13 mouse cellular contexts compared by ENCODE assay signal in the genomic region with DNA sequence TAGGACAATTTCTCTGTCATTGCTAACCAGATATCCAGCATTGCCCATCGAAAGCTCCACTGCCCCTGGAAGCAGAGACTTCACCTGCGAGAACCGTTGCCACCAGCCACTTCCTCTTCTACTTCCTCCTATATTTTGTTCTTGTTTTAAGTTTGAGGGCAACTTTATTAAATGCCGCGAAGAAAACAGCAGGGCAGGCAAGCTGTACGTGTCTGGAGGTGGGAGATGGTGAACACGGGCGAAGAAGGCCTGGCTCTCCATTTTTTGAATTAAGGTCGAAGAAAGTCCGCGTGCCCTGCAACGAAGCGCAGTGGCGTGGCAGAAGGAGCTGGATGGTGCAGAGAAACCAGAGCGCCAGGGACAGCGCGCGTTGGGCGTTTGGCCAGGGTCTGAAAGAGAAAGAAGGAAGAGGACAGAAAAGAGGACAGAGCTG. TPM values are rescaled to one million over a fixed set of nuclear protein-coding genes. Genes with fewer than 3 reads are reported as not detected.
DNase-seq lines count a peak whose midpoint lies in the region; ATAC-seq and TF ChIP-seq lines count a peak whose summit lies in the region.
"Had no signal": no experiment of that assay in that cellular context is flagged by ENCODE, and none has a peak within 500 bp of the region (broad histone marks: within the 10 kb centered on the region; RNA-seq: fewer than 3 reads in every experiment).

No protein-coding gene starts in this region.

- H3K4me3 ChIP-seq in hindbrain, embryonic 10.5 days: no peak overlapping the region
- H3K4me3 ChIP-seq in hindbrain, embryonic 11.5 days (ENCODE audit: low read depth, low read length): no peak overlapping the region
- peak overlapping the region; percentile 63; the same call in 1 of the 2 replicates for H3K4me3 ChIP-seq in G1E (ENCODE audit: low read depth, low read length)
- no peak overlapping the region for H3K4me3 ChIP-seq in limb, embryonic 10.5 days
- H3K4me3 ChIP-seq: embryonic facial prominence, embryonic 12.5 days; stomach, embryonic 15.5 days had no signal

- no peaks in the 10 kb centered on the region for H3K9me3 ChIP-seq in hindbrain, embryonic 10.5 days
- H3K9me3 ChIP-seq in hindbrain, embryonic 11.5 days (ENCODE audit: control insufficient read depth, low read length): no peaks in the 10 kb centered on the region
- H3K9me3 ChIP-seq in G1E (replicated peaks): no peaks in the 10 kb centered on the region
- no peaks in the 10 kb centered on the region for H3K9me3 ChIP-seq in limb, embryonic 10.5 days (replicated peaks)
- H3K9me3 ChIP-seq: embryonic facial prominence, embryonic 12.5 days; stomach, embryonic 15.5 days had no signal

- peaks cover 26% of the 10 kb centered on the region for H3K4me1 ChIP-seq in hindbrain, embryonic 10.5 days (replicated peaks)
- H3K4me1 ChIP-seq in hindbrain, embryonic 11.5 days (replicated peaks; ENCODE audit: control insufficient read depth, insufficient read depth, low read length): peaks cover 6% of the 10 kb centered on the region
- H3K4me1 ChIP-seq in G1E (ENCODE audit: insufficient read depth, low read depth, low read length): peaks cover 64% of the 10 kb centered on the region
- H3K4me1 ChIP-seq in limb, embryonic 10.5 days: peaks cover 8% of the 10 kb centered on the region; the same call in 1 of the 2 replicates

- no peaks in the 10 kb centered on the region for H3K27me3 ChIP-seq in hindbrain, embryonic 10.5 days (ENCODE audit: insufficient read depth, poor library complexity, severe bottlenecking)
- no peaks in the 10 kb centered on the region for H3K27me3 ChIP-seq in hindbrain, embryonic 11.5 days (ENCODE audit: control insufficient read depth, insufficient read depth, low read length)
- no peaks in the 10 kb centered on the region for H3K27me3 ChIP-seq in G1E (ENCODE audit: insufficient read depth, low read length)
- no peaks in the 10 kb centered on the region for H3K27me3 ChIP-seq in limb, embryonic 10.5 days (ENCODE audit: low read depth, poor library complexity, severe bottlenecking)
- H3K27me3 ChIP-seq: embryonic facial prominence, embryonic 12.5 days; stomach, embryonic 15.5 days had no signal

- no peak for DNase-seq in hindbrain, embryonic 10.5 days (ENCODE audit: low spot score)
- no peak for DNase-seq in hindbrain, embryonic 11.5 days (ENCODE audit: low spot score)
- no peak for DNase-seq in G1E (ENCODE audit: low spot score)
- DNase-seq in spleen, postnatal 10 days (ENCODE audit: low spot score in 2 of 2): peak; percentile 47 to 55
- DNase-seq in limb, embryonic 10.5 days (ENCODE audit: low spot score): no peak
- DNase-seq in layer of hippocampus, adult 11-12 months (ENCODE audit: low spot score): no peak
- no peak for DNase-seq in kidney, postnatal 36 days
- DNase-seq: gastrocnemius, postnatal 25 days had no signal

- no peak overlapping the region for H3K4me2 ChIP-seq in hindbrain, embryonic 11.5 days (replicated peaks; ENCODE audit: low read depth, low read length)
- H3K4me2 ChIP-seq: embryonic facial prominence, embryonic 12.5 days; midbrain, embryonic 11.5 days; stomach, embryonic 15.5 days had no signal

- WGBS in hindbrain, embryonic 10.5 days: 89% methylated on average over 19 of the region's 19 CpGs
- WGBS in hindbrain, embryonic 11.5 days: 88% methylated on average over 19 of the region's 19 CpGs
- 91% methylated on average over 19 of the region's 19 CpGs for WGBS in limb, embryonic 10.5 days

- H3K9ac ChIP-seq in hindbrain, embryonic 11.5 days (ENCODE audit: low read depth, low read length): no peak overlapping the region
- H3K9ac ChIP-seq: embryonic facial prominence, embryonic 12.5 days; stomach, embryonic 15.5 days had no signal

- no peaks in the 10 kb centered on the region for H3K36me3 ChIP-seq in hindbrain, embryonic 10.5 days
- no peaks in the 10 kb centered on the region for H3K36me3 ChIP-seq in hindbrain, embryonic 11.5 days (ENCODE audit: control insufficient read depth, insufficient read depth, low read length)
- no peaks in the 10 kb centered on the region for H3K36me3 ChIP-seq in G1E (replicated peaks)
- H3K36me3 ChIP-seq in limb, embryonic 10.5 days: no peaks in the 10 kb centered on the region
- H3K36me3 ChIP-seq: embryonic facial prominence, embryonic 12.5 days; stomach, embryonic 15.5 days had no signal

- peak overlapping the region; percentile 60; the same call in 1 of the 2 replicates for H3K27ac ChIP-seq in hindbrain, embryonic 10.5 days
- H3K27ac ChIP-seq in hindbrain, embryonic 11.5 days (ENCODE audit: low read depth, low read length): no peak overlapping the region
- no peak overlapping the region for H3K27ac ChIP-seq in limb, embryonic 10.5 days
- H3K27ac ChIP-seq: embryonic facial prominence, embryonic 12.5 days; stomach, embryonic 15.5 days had no signal

- TF ChIP-seq CTCF in G1E (IDR thresholded peaks at IDR 0.05; ENCODE audit: low read depth, low read length): no peak

- no peak for ATAC-seq in hindbrain, embryonic 11.5 days (ENCODE audit: low FRiP score)
- no peak for ATAC-seq in G1E (ENCODE audit: extremely low read depth, insufficient number of reproducible peaks, low FRiP score, poor library complexity, severe bottlenecking)
- peak; percentile 39 for ATAC-seq in inflammation-experienced regulatory T-cells, adult 6 months
- ATAC-seq: hindbrain, embryonic 16.5 days had no signal

RNA-seq across cellular contexts. Expression of a gene that starts 6.6 kb away (rescaled TPM):
- polyA plus RNA-seq in hindbrain, embryonic 10.5 days (2016; fragmentation: Nextera tagmentation; extraction: Ambion mirVana): 31.0 and 33.0 TPM in 2 replicates
- 38.2 and 42.8 TPM in 2 replicates for polyA plus RNA-seq in hindbrain, embryonic 11.5 days (2014; fragmentation: Nextera tagmentation; extraction: Ambion mirVana)
- total RNA-seq in G1E (2014; fragmentation: Nextera tagmentation) (108 and 113 TPM in 2 replicates), G1E (2017) (51.6 and 56.0 TPM in 2 replicates)
- polyA plus RNA-seq in G1E (2012): 9.7 and 12.9 TPM in 2 replicates
- 10 to 100 TPM; 47.2 to 77.0 (median 56.2) TPM for polyA plus RNA-seq in inflammation-experienced regulatory T-cells, adult 6 months (2017; shearing (Covaris generic))
- polyA plus RNA-seq in limb, embryonic 10.5 days (2016; fragmentation: Nextera tagmentation; extraction: Ambion mirVana): 33.2 and 38.9 TPM in 2 replicates

RNA-seq across cellular contexts. Expression of a gene that starts 25.1 kb away (rescaled TPM):
- polyA plus RNA-seq in hindbrain, embryonic 10.5 days (2016; fragmentation: Nextera tagmentation; extraction: Ambion mirVana): 388 and 497 TPM in 2 replicates
- 350 and 354 TPM in 2 replicates for polyA plus RNA-seq in hindbrain, embryonic 11.5 days (2014; fragmentation: Nextera tagmentation; extraction: Ambion mirVana)
- total RNA-seq in G1E (2014; fragmentation: Nextera tagmentation): 1,598 and 1,903 TPM in 2 replicates
- total RNA-seq in G1E (2017): 563 and 967 TPM in 2 replicates
- 1,685 and 1,796 TPM in 2 replicates for polyA plus RNA-seq in G1E (2012)
- polyA plus RNA-seq in inflammation-experienced regulatory T-cells, adult 6 months (2017; shearing (Covaris generic)): 1,000 to 10,000 TPM in 2 of 3 experiments, 100 to 1,000 TPM in 1; 855 to 1,337 (median 1,209) TPM
- 510 and 589 TPM in 2 replicates for polyA plus RNA-seq in limb, embryonic 10.5 days (2016; fragmentation: Nextera tagmentation; extraction: Ambion mirVana)

RNA-seq across cellular contexts. Expression of a gene that starts 41.1 kb away (rescaled TPM):
- polyA plus RNA-seq in hindbrain, embryonic 10.5 days (2016; fragmentation: Nextera tagmentation; extraction: Ambion mirVana): 60.7 and 61.2 TPM in 2 replicates
- 60.6 and 62.5 TPM in 2 replicates for polyA plus RNA-seq in hindbrain, embryonic 11.5 days (2014; fragmentation: Nextera tagmentation; extraction: Ambion mirVana)
- 26.1 and 34.9 TPM in 2 replicates for total RNA-seq in G1E (2014; fragmentation: Nextera tagmentation)
- 51.0 and 60.9 TPM in 2 replicates for total RNA-seq in G1E (2017)
- polyA plus RNA-seq in G1E (2012): 41.0 and 71.7 TPM in 2 replicates
- polyA plus RNA-seq in inflammation-experienced regulatory T-cells, adult 6 months (2017; shearing (Covaris generic)): 10 to 100 TPM in 1 of 3 experiments, 1 to 10 TPM in 2; 8.3 to 16.7 (median 9.8) TPM
- polyA plus RNA-seq in limb, embryonic 10.5 days (2016; fragmentation: Nextera tagmentation; extraction: Ambion mirVana): 73.2 and 73.6 TPM in 2 replicates

RNA-seq across cellular contexts. Expression of a gene that starts 55.7 kb away (rescaled TPM):
- polyA plus RNA-seq in hindbrain, embryonic 10.5 days (2016; fragmentation: Nextera tagmentation; extraction: Ambion mirVana): 213 and 223 TPM in 2 replicates
- 143 and 150 TPM in 2 replicates for polyA plus RNA-seq in hindbrain, embryonic 11.5 days (2014; fragmentation: Nextera tagmentation; extraction: Ambion mirVana)
- 53.9 and 65.8 TPM in 2 replicates for total RNA-seq in G1E (2014; fragmentation: Nextera tagmentation)
- total RNA-seq in G1E (2017): 28.5 and 34.1 TPM in 2 replicates
- polyA plus RNA-seq in G1E (2012): 243 and 284 TPM in 2 replicates
- 10 to 100 TPM; 61.2 to 78.8 (median 65.5) TPM for polyA plus RNA-seq in inflammation-experienced regulatory T-cells, adult 6 months (2017; shearing (Covaris generic))
- polyA plus RNA-seq in limb, embryonic 10.5 days (2016; fragmentation: Nextera tagmentation; extraction: Ambion mirVana): 199 and 214 TPM in 2 replicates

Comparison
In these comparisons a context has a peak if more than half of its experiments do, and no peak if none do; other contexts are left out.
1. DNase-seq: peak in spleen, postnatal 10 days (2 of 2); none in hindbrain, embryonic 10.5 days (single experiment), hindbrain, embryonic 11.5 days (single experiment), G1E (single experiment), limb, embryonic 10.5 days (single experiment), layer of hippocampus, adult 11-12 months (single experiment) and kidney, postnatal 36 days (0 of 2).